Mouse (Mus musculus) megakaryocyte-erythroid progenitor cell, adult 5 weeks (primary cell): ENCODE measurements around the gene Ctla4. TPM values are rescaled to one million over a fixed set of nuclear protein-coding genes. Genes with fewer than 3 reads are reported as not detected.

Experiments used
- polyA plus RNA-seq: library from polyadenylated mRNA; stranded (reverse); fragments of >175 nt; gene quantifications from 2 replicates; pipeline ENCODE4 v1.2.3, GENCODE M21; 2012

The Ctla4 gene
- polyA plus RNA-seq, result 0.13 and 0.14 TPM in 2 replicates

GRCm38 (mm10) chr1:60886981-60887380 is at the start of gene Ctla4:
Gene Ctla4, plus strand, starts transcription at chr1:60887000.

Other genes starting within 250 kb of the Ctla4 start
- gene Cd28, start 170.2 kb upstream of the Ctla4 start, polyA plus RNA-seq, result 0.40 and 0.48 TPM in 2 replicates
- gene Icos, start 90.9 kb downstream of the Ctla4 start, polyA plus RNA-seq, result not detected in 2 replicates